ENCODE assay signal across 9 mouse cellular contexts in the genomic region with DNA sequence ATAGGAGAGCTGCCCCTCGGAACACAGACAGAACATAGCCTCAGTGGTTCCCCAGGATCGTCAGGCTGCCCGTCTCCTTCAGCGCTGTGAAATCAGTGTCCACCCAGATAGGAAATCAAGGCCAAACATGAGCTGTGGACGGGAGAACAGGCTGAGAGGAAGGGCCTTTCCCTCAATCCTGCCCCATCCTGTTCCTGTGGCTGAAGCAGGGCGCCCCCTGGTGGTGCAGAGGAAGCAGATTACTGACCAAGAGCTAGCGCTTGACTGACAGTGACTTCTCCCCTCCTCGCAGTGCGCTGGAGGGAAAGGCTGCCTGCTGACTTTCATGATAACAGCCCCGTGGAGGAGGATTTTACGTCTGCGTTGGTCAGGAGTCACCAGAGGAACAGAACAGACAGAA. TPM values are rescaled to one million over a fixed set of nuclear protein-coding genes. Genes with fewer than 3 reads are reported as not detected.
DNase-seq lines count a peak whose midpoint lies in the region; ATAC-seq lines count a peak whose summit lies in the region.
"Had no signal": no experiment of that assay in that cellular context is flagged by ENCODE, and none has a peak within 500 bp of the region (broad histone marks: within the 10 kb centered on the region; RNA-seq: fewer than 3 reads in every experiment).

No protein-coding gene starts in this region.

- WGBS in hindbrain, embryonic 12.5 days = 15% methylated on average over 12 of the region's 12 CpGs

- H3K4me3 ChIP-seq in hindbrain, embryonic 12.5 days = no peak overlapping the region
- H3K4me3 ChIP-seq: limb, embryonic 15.5 days had no signal

- no peak overlapping the region for H3K4me2 ChIP-seq in hindbrain, embryonic 12.5 days (replicated peaks)
- H3K4me2 ChIP-seq: limb, embryonic 15.5 days had no signal

- H3K27ac ChIP-seq in hindbrain, embryonic 12.5 days = no peak overlapping the region
- H3K27ac ChIP-seq: limb, embryonic 15.5 days had no signal

- no peaks in the 10 kb centered on the region for H3K36me3 ChIP-seq in hindbrain, embryonic 12.5 days
- H3K36me3 ChIP-seq: limb, embryonic 15.5 days had no signal

- DNase-seq in Muller cell, postnatal 12 days (ENCODE audit: inconsistent ontology term) = peak; percentile 73
- peak; percentile 57 to 82 for DNase-seq in cerebellum, adult 18-20 months
- peak; percentile 51 to 69 for DNase-seq in layer of hippocampus, postnatal 14 days (ENCODE audit: low spot score in 2 of 2)
- peak; percentile 87 for DNase-seq in lung, postnatal 14 days
- DNase-seq in right cerebral cortex, adult 18-20 months = peak; percentile 76
- DNase-seq in yolk sac, embryonic 10.5 days (ENCODE audit: low spot score) = peak; percentile 51

- peak; percentile 81 for ATAC-seq in frontal cortex, adult (ENCODE audit: low TSS enrichment)
- ATAC-seq in hindbrain, embryonic 12.5 days (ENCODE audit: low FRiP score) = peak; percentile 41; the same call in 1 of the 2 replicates

- no peaks in the 10 kb centered on the region for H3K9me3 ChIP-seq in hindbrain, embryonic 12.5 days (replicated peaks)
- H3K9me3 ChIP-seq: limb, embryonic 15.5 days had no signal

- H3K4me1 ChIP-seq in hindbrain, embryonic 12.5 days = peaks cover 12% of the 10 kb centered on the region; the same call in 1 of the 2 replicates

- no peaks in the 10 kb centered on the region for H3K27me3 ChIP-seq in hindbrain, embryonic 12.5 days
- H3K27me3 ChIP-seq: limb, embryonic 15.5 days had no signal

- no peak overlapping the region for H3K9ac ChIP-seq in hindbrain, embryonic 12.5 days
- H3K9ac ChIP-seq: limb, embryonic 15.5 days had no signal

RNA-seq across cellular contexts. Expression of gene Bdkrb1, which starts 18.0 kb away (rescaled TPM):
- polyA plus RNA-seq in hindbrain, embryonic 12.5 days (2016; fragmentation: Nextera tagmentation; extraction: Ambion mirVana) = not detected in 2 replicates
- total RNA-seq in layer of hippocampus, postnatal 14 days (2021) = not detected
- polyA plus RNA-seq: limb, embryonic 15.5 days had no signal

RNA-seq across cellular contexts. Expression of gene Bdkrb2, which starts 21.8 kb away (rescaled TPM):
- 1.6 and 1.8 TPM in 2 replicates for polyA plus RNA-seq in hindbrain, embryonic 12.5 days (2016; fragmentation: Nextera tagmentation; extraction: Ambion mirVana)
- under 1 TPM; 0.60 to 0.72 TPM for total RNA-seq in layer of hippocampus, postnatal 14 days (2021)
